Mouse (Mus musculus) forebrain, postnatal 0 days (tissue): Measurements from ENCODE around the gene Slc22a20. TPM values are rescaled to one million over a fixed set of nuclear protein-coding genes. Genes with fewer than 3 reads are reported as not detected.
A peak's percentile ranks its signal among the peaks of the same experiment; 100 is the strongest.

Source experiments
- ATAC-seq: fragments of 200-750 bp; cut with Nextera tagmentation; 2 replicates; pipeline ENCODE4 v1.8.0; 2017; ENCODE audit warnings: mild to moderate bottlenecking, moderate library complexity
- DNase-seq: peaks from one replicate; pipeline ENCODE4 v3.0.0-alpha.2; 2015
- H3K27ac ChIP-seq: fragments of 300-500 bp; sonication (generic); 2 replicates; pipeline ENCODE4 v1.5.1; 2014; ENCODE audit warnings: low read depth, mild to moderate bottlenecking, antibody characterized with exemption, low read length, moderate library complexity, mixed read lengths
- H3K27me3 ChIP-seq: fragments of 300-500 bp; sonication (generic); 2 replicates; pipeline ENCODE4 v1.6.1; 2014; ENCODE audit warnings: mild to moderate bottlenecking, low read length, mixed read lengths; ENCODE audit not compliant: insufficient read depth
- H3K36me3 ChIP-seq: fragments of 300-500 bp; sonication (generic); 2 replicates; pipeline ENCODE4 v1.6.1; 2014; ENCODE audit warnings: mild to moderate bottlenecking, moderate library complexity; ENCODE audit not compliant: insufficient read depth
- H3K4me1 ChIP-seq: fragments of 300-500 bp; sonication (generic); 2 replicates; pipeline ENCODE4 v1.6.1; 2014; ENCODE audit warnings: antibody characterized with exemption; ENCODE audit not compliant: insufficient read depth
- H3K4me2 ChIP-seq: fragments of 300-500 bp; sonication (generic); 2 replicates; pipeline ENCODE4 v1.6.1; 2014; ENCODE audit warnings: low read depth, mild to moderate bottlenecking, moderate library complexity
- H3K4me3 ChIP-seq: fragments of 300-500 bp; sonication (generic); 2 replicates; pipeline ENCODE4 v1.5.1; 2014; ENCODE audit warnings: low read depth, low read length, mixed read lengths
- H3K9ac ChIP-seq: fragments of 300-500 bp; sonication (generic); 2 replicates; pipeline ENCODE4 v1.6.1; 2014; ENCODE audit warnings: mild to moderate bottlenecking
- H3K9me3 ChIP-seq: fragments of 300-500 bp; sonication (generic); 2 replicates; pipeline ENCODE4 v1.6.1; 2016; ENCODE audit warnings: low read length
- CTCF ChIP-seq: sonication (generic); IDR thresholded peaks from 2 replicates; pipeline ENCODE4 v1.5.1; 2016; ENCODE audit warnings: antibody characterized with exemption, control low read depth, low read depth
- WGBS: fragments of 180-500 bp; shearing (Covaris S2); extraction: QIAGEN DNeasy Blood & Tissue Kit; methylation state at CpG from one replicate; pipeline ENCODE4 v1.1.7; 2014; 5-methylcytosine and 5-hydroxymethylcytosine counted together
- polyA plus RNA-seq: library from polyadenylated mRNA; unstranded; fragments of >200 nt; fragmentation: Nextera tagmentation; extraction: Ambion mirVana; gene quantifications from 2 replicates; pipeline ENCODE4 v1.2.1, GENCODE M21; 2015
- total RNA-seq: library from RNA; depleted of rRNA; stranded (reverse); fragments of >200 nt; gene quantifications from 2 replicates; pipeline ENCODE4 v1.2.3, GENCODE M21; 2014; rRNA removed

Gene Slc22a20
- total and polyA plus RNA-seq, 2 experiments from 2014 or later = not detected

GRCm38 (mm10) chr19:5922119-5922942 is 63.6 kb downstream of the Slc22a20 start:
- Histone ChIP-seq H3K27me3 (no peaks in the 10 kb centered on the region), H3K4me1 (0 out of 2 replicates have a peak, but pooled peaks cover 3% of the 10 kb centered on the region), H3K4me3 (no peak overlapping the region), H3K27ac (no peak overlapping the region), H3K9me3 (no peaks in the 10 kb centered on the region), H3K9ac (peak overlapping the region; percentile 14; the same call in 1 of the 2 replicates), H3K4me2 (0 out of 2 replicates have a peak overlapping the region, but pooled peaks have one; percentile 2), H3K36me3 (peaks cover 12% of the 10 kb centered on the region)
- ATAC-seq (no peak), DNase-seq (no peak)
- 78% methylated on average over 15 of the region's 15 CpGs for WGBS
- no peak for TF ChIP-seq CTCF

- Histone ChIP-seq H3K9me3 (no peaks in the 10 kb centered on the region), H3K9ac (peak overlapping the region; percentile 14; the same call in 1 of the 2 replicates), H3K4me2 (0 out of 2 replicates have a peak overlapping the region, but pooled peaks have one; percentile 2), H3K36me3 (peaks cover 15% of the 10 kb centered on the region), H3K4me3 (no peak overlapping the region), H3K4me1 (0 out of 2 replicates have a peak, but pooled peaks cover 3% of the 10 kb centered on the region), H3K27me3 (no peaks in the 10 kb centered on the region), H3K27ac (no peak overlapping the region)
- TF ChIP-seq CTCF = no peak
- ATAC-seq (no peak), DNase-seq (no peak)
- 19% methylated on average over 9 of the region's 9 CpGs for WGBS
Observed at GRCm38 (mm10) chr19:5921715-5922114, 64.2 kb downstream of the Slc22a20 start.

Other genes with a start within 250 kb of the Slc22a20 start
- 21.3 and 22.7 TPM in 2 replicates for gene Ltbp3, start 245.2 kb downstream of the Slc22a20 start, total RNA-seq
- 5.9 and 12.4 TPM in 2 replicates for gene Ltbp3, start 245.2 kb downstream of the Slc22a20 start, polyA plus RNA-seq
- 79.8 and 98.1 TPM in 2 replicates for gene Scyl1, start 214.7 kb downstream of the Slc22a20 start, total RNA-seq
- 62.7 and 68.8 TPM in 2 replicates for gene Scyl1, start 214.7 kb downstream of the Slc22a20 start, polyA plus RNA-seq
- 8.5 and 13.3 TPM in 2 replicates for gene Frmd8, start 110.9 kb downstream of the Slc22a20 start, total RNA-seq
- 9.0 and 10.3 TPM in 2 replicates for gene Frmd8, start 110.9 kb downstream of the Slc22a20 start, polyA plus RNA-seq
- gene Slc25a45, start 108.3 kb downstream of the Slc22a20 start, total RNA-seq = 2.2 and 2.6 TPM in 2 replicates
- 2.0 and 2.9 TPM in 2 replicates for gene Slc25a45, start 108.3 kb downstream of the Slc22a20 start, polyA plus RNA-seq
- gene Tigd3, start 92.0 kb downstream of the Slc22a20 start, total RNA-seq = 9.9 and 14.2 TPM in 2 replicates
- 8.6 and 10.2 TPM in 2 replicates for gene Tigd3, start 92.0 kb downstream of the Slc22a20 start, polyA plus RNA-seq
- 52.8 and 64.5 TPM in 2 replicates for gene Dpf2, start 73.1 kb downstream of the Slc22a20 start, total RNA-seq
- gene Dpf2, start 73.1 kb downstream of the Slc22a20 start, polyA plus RNA-seq = 56.8 and 60.1 TPM in 2 replicates
- 13.3 and 18.4 TPM in 2 replicates for gene Cdc42ep2, start 61.3 kb downstream of the Slc22a20 start, total RNA-seq
- 13.5 and 15.6 TPM in 2 replicates for gene Cdc42ep2, start 61.3 kb downstream of the Slc22a20 start, polyA plus RNA-seq
- 12.4 and 18.1 TPM in 2 replicates for gene Pola2, start 21.9 kb downstream of the Slc22a20 start, total RNA-seq
- gene Pola2, start 21.9 kb downstream of the Slc22a20 start, polyA plus RNA-seq = 13.7 and 15.3 TPM in 2 replicates
- 5.5 and 7.7 TPM in 2 replicates for gene Capn1, start 29.8 kb upstream of the Slc22a20 start, total RNA-seq
- 3.0 and 3.3 TPM in 2 replicates for gene Capn1, start 29.8 kb upstream of the Slc22a20 start, polyA plus RNA-seq
- 15.8 and 23.7 TPM in 2 replicates for gene Syvn1, start 60.4 kb upstream of the Slc22a20 start, total RNA-seq
- gene Syvn1, start 60.4 kb upstream of the Slc22a20 start, polyA plus RNA-seq = 24.7 and 27.7 TPM in 2 replicates
- 47.1 and 50.8 TPM in 2 replicates for gene Mrpl49, start 71.6 kb upstream of the Slc22a20 start, total RNA-seq
- 54.4 and 55.7 TPM in 2 replicates for gene Mrpl49, start 71.6 kb upstream of the Slc22a20 start, polyA plus RNA-seq
- gene Fau, start 71.7 kb upstream of the Slc22a20 start, total RNA-seq = 1,002 and 1,178 TPM in 2 replicates
- 610 and 775 TPM in 2 replicates for gene Fau, start 71.7 kb upstream of the Slc22a20 start, polyA plus RNA-seq
- 42.5 and 50.8 TPM in 2 replicates for gene Znhit2, start 75.0 kb upstream of the Slc22a20 start, total RNA-seq
- gene Znhit2, start 75.0 kb upstream of the Slc22a20 start, polyA plus RNA-seq = 46.1 and 47.1 TPM in 2 replicates
- 70.6 and 79.6 TPM in 2 replicates for gene Tm7sf2, start 82.2 kb upstream of the Slc22a20 start, total RNA-seq
- 37.1 and 43.3 TPM in 2 replicates for gene Tm7sf2, start 82.2 kb upstream of the Slc22a20 start, polyA plus RNA-seq
- gene Vps51, start 91.1 kb upstream of the Slc22a20 start, total RNA-seq = 93.0 and 96.8 TPM in 2 replicates
- gene Vps51, start 91.1 kb upstream of the Slc22a20 start, polyA plus RNA-seq = 78.6 and 93.7 TPM in 2 replicates
- gene Tmem262, start 93.9 kb upstream of the Slc22a20 start, total RNA-seq = not detected in 2 replicates
- not detected in 2 replicates for gene Tmem262, start 93.9 kb upstream of the Slc22a20 start, polyA plus RNA-seq
- 0.69 TPM in 1 of 2 replicates, not detected in the other for gene Gm28374, start 96.1 kb upstream of the Slc22a20 start, total RNA-seq
- gene Gm28374, start 96.1 kb upstream of the Slc22a20 start, polyA plus RNA-seq = 0.57 and 0.68 TPM in 2 replicates
- 63.4 and 63.9 TPM in 2 replicates for gene Zfpl1, start 98.8 kb upstream of the Slc22a20 start, total RNA-seq
- 100 and 114 TPM in 2 replicates for gene Zfpl1, start 98.8 kb upstream of the Slc22a20 start, polyA plus RNA-seq
- gene Cdca5, start 98.8 kb upstream of the Slc22a20 start, total RNA-seq = 2.2 and 3.0 TPM in 2 replicates
- gene Cdca5, start 98.8 kb upstream of the Slc22a20 start, polyA plus RNA-seq = 4.7 TPM in 2 replicates
- not detected in 2 replicates for gene AC131692.1, start 108.3 kb upstream of the Slc22a20 start, total RNA-seq
- not detected in 2 replicates for gene AC131692.1, start 108.3 kb upstream of the Slc22a20 start, polyA plus RNA-seq
- gene Naaladl1, start 119.6 kb upstream of the Slc22a20 start, total RNA-seq = 0.14 and 0.15 TPM in 2 replicates
- gene Naaladl1, start 119.6 kb upstream of the Slc22a20 start, polyA plus RNA-seq = 0.39 and 0.51 TPM in 2 replicates
- 44.8 and 67.7 TPM in 2 replicates for gene Sac3d1, start 132.5 kb upstream of the Slc22a20 start, total RNA-seq
- gene Sac3d1, start 132.5 kb upstream of the Slc22a20 start, polyA plus RNA-seq = 60.8 and 61.5 TPM in 2 replicates
- 46.1 and 57.0 TPM in 2 replicates for gene Snx15, start 142.2 kb upstream of the Slc22a20 start, total RNA-seq
- 58.0 and 60.5 TPM in 2 replicates for gene Snx15, start 142.2 kb upstream of the Slc22a20 start, polyA plus RNA-seq
- gene Batf2, start 154.8 kb upstream of the Slc22a20 start, total RNA-seq = not detected in 2 replicates
- not detected in 2 replicates for gene Batf2, start 154.8 kb upstream of the Slc22a20 start, polyA plus RNA-seq
- 60.6 and 63.8 TPM in 2 replicates for gene Arl2, start 155.4 kb upstream of the Slc22a20 start, total RNA-seq
- 111 and 118 TPM in 2 replicates for gene Arl2, start 155.4 kb upstream of the Slc22a20 start, polyA plus RNA-seq
- not detected in 2 replicates for gene Majin, start 198.2 kb upstream of the Slc22a20 start, total RNA-seq
- not detected in 2 replicates for gene Majin, start 198.2 kb upstream of the Slc22a20 start, polyA plus RNA-seq
- not detected in 2 replicates for gene Gpha2, start 240.2 kb upstream of the Slc22a20 start, total RNA-seq
- gene Gpha2, start 240.2 kb upstream of the Slc22a20 start, polyA plus RNA-seq = 0.50 TPM in 1 of 2 replicates, not detected in the other
- 196 and 203 TPM in 2 replicates for gene Ppp2r5b, start 249.7 kb upstream of the Slc22a20 start, total RNA-seq
- 144 and 159 TPM in 2 replicates for gene Ppp2r5b, start 249.7 kb upstream of the Slc22a20 start, polyA plus RNA-seq